8 mouse cellular contexts compared by ENCODE assay signal in genomic region chr7:17073904-17074615, GRCm38 (mm10). TPM values are rescaled to one million over a fixed set of nuclear protein-coding genes. Genes with fewer than 3 reads are reported as not detected.
DNase-seq lines count a peak whose midpoint lies in the region; ATAC-seq and TF ChIP-seq lines count a peak whose summit lies in the region.

TSS of gene Psg16 (plus strand) at chr7:17074040.

- H3K4me3 ChIP-seq in layer of hippocampus, adult 2 months: peak within 1 kb of the TSS; percentile 44
- H3K4me3 ChIP-seq in forebrain, embryonic 15.5 days: peak within 1 kb of the TSS; percentile 10; the same call in 1 of the 2 replicates
- H3K4me3 ChIP-seq in intestine, embryonic 14.5 days (ENCODE audit: low read depth, low read length): no peak within 1 kb of the TSS
- H3K4me3 ChIP-seq in limb, embryonic 13.5 days: no peak within 1 kb of the TSS
- H3K4me3 ChIP-seq in midbrain, embryonic 14.5 days (replicated peaks; ENCODE audit: low read depth, low read length): peak within 1 kb of the TSS; percentile 12; the same call in 1 of the 2 replicates

- H3K9me3 ChIP-seq in forebrain, embryonic 15.5 days: no peaks in the 10 kb centered on the region
- no peaks in the 10 kb centered on the region for H3K9me3 ChIP-seq in intestine, embryonic 14.5 days (ENCODE audit: control insufficient read depth, low read length)
- H3K9me3 ChIP-seq in limb, embryonic 13.5 days: no peaks in the 10 kb centered on the region
- H3K9me3 ChIP-seq in midbrain, embryonic 14.5 days (ENCODE audit: control insufficient read depth, low read length): no peaks in the 10 kb centered on the region

- 62% methylated on average over 23 of the region's 23 CpGs for WGBS in forebrain, embryonic 15.5 days
- WGBS in intestine, embryonic 14.5 days: 63% methylated on average over 23 of the region's 23 CpGs
- 65% methylated on average over 23 of the region's 23 CpGs for WGBS in limb, embryonic 13.5 days
- 69% methylated on average over 23 of the region's 23 CpGs for WGBS in midbrain, embryonic 14.5 days

- ATAC-seq in forebrain, embryonic 15.5 days (replicated peaks): peak; percentile 67
- peak; percentile 79 for ATAC-seq in intestine, embryonic 14.5 days (replicated peaks; ENCODE audit: low FRiP score, low TSS enrichment, low read depth)
- ATAC-seq in limb, embryonic 13.5 days (ENCODE audit: low FRiP score, low read depth): peak; percentile 77; the same call in 1 of the 2 replicates
- ATAC-seq in midbrain, embryonic 14.5 days (ENCODE audit: low FRiP score, low TSS enrichment): peak; percentile 46

- peak; percentile 96 for TF ChIP-seq CTCF in layer of hippocampus, adult 2 months (conservative IDR thresholded peaks at IDR 0.05)

- H3K27me3 ChIP-seq in forebrain, embryonic 15.5 days: no peaks in the 10 kb centered on the region
- H3K27me3 ChIP-seq in intestine, embryonic 14.5 days (replicated peaks; ENCODE audit: control insufficient read depth, insufficient read depth, low read length): no peaks in the 10 kb centered on the region
- H3K27me3 ChIP-seq in limb, embryonic 13.5 days: no peaks in the 10 kb centered on the region
- H3K27me3 ChIP-seq in midbrain, embryonic 14.5 days (ENCODE audit: control insufficient read depth, insufficient read depth, low read length): no peaks in the 10 kb centered on the region
- no peaks in the 10 kb centered on the region for H3K27me3 ChIP-seq in splenic B cell, adult 2 months (ENCODE audit: control insufficient read depth, insufficient read depth, low read length, poor library complexity, severe bottlenecking)

- peak within 1 kb of the TSS; percentile 11; the same call in 1 of the 2 replicates for H3K4me2 ChIP-seq in forebrain, embryonic 15.5 days (replicated peaks)
- H3K4me2 ChIP-seq in intestine, embryonic 14.5 days (ENCODE audit: low read length): no peak within 1 kb of the TSS
- no peak within 1 kb of the TSS for H3K4me2 ChIP-seq in limb, embryonic 13.5 days (replicated peaks)
- peak within 1 kb of the TSS; percentile 27 for H3K4me2 ChIP-seq in midbrain, embryonic 14.5 days (ENCODE audit: low read length)

- H3K36me3 ChIP-seq in forebrain, embryonic 15.5 days: no peaks in the 10 kb centered on the region
- no peaks in the 10 kb centered on the region for H3K36me3 ChIP-seq in intestine, embryonic 14.5 days (ENCODE audit: control insufficient read depth, insufficient read depth, low read length)
- H3K36me3 ChIP-seq in limb, embryonic 13.5 days: no peaks in the 10 kb centered on the region
- H3K36me3 ChIP-seq in midbrain, embryonic 14.5 days (ENCODE audit: control insufficient read depth, insufficient read depth, low read length): no peaks in the 10 kb centered on the region
- no peaks in the 10 kb centered on the region for H3K36me3 ChIP-seq in splenic B cell, adult 2 months (ENCODE audit: control insufficient read depth, insufficient read depth, low read length, poor library complexity, severe bottlenecking)

- H3K4me1 ChIP-seq in forebrain, embryonic 15.5 days: no peaks in the 10 kb centered on the region
- no peaks in the 10 kb centered on the region for H3K4me1 ChIP-seq in intestine, embryonic 14.5 days (replicated peaks; ENCODE audit: control insufficient read depth, insufficient read depth, low read length)
- H3K4me1 ChIP-seq in limb, embryonic 13.5 days: no peaks in the 10 kb centered on the region
- H3K4me1 ChIP-seq in midbrain, embryonic 14.5 days (ENCODE audit: control insufficient read depth, insufficient read depth, low read length): no peaks in the 10 kb centered on the region

- DNase-seq in layer of hippocampus, adult 2 months (ENCODE audit: low spot score in 2 of 2): peak; percentile 50 to 73
- no peak for DNase-seq in layer of hippocampus, adult 9-10 months (ENCODE audit: low spot score)
- peak; percentile 91 for DNase-seq in cerebellum, adult 11-12 months
- peak; percentile 79 for DNase-seq in intestine, embryonic 14.5 days (ENCODE audit: low spot score)
- peak; percentile 87 for DNase-seq in midbrain, embryonic 14.5 days
- DNase-seq in splenic B cell, adult 2 months (ENCODE audit: low read depth, low spot score): peak; percentile 73

- no peak within 1 kb of the TSS for H3K9ac ChIP-seq in forebrain, embryonic 15.5 days (replicated peaks)
- H3K9ac ChIP-seq in intestine, embryonic 14.5 days (ENCODE audit: low read length): no peak within 1 kb of the TSS
- no peak within 1 kb of the TSS for H3K9ac ChIP-seq in limb, embryonic 13.5 days
- H3K9ac ChIP-seq in midbrain, embryonic 14.5 days (replicated peaks; ENCODE audit: low read length): no peak within 1 kb of the TSS

- peak within 1 kb of the TSS; percentile 24; the same call in 1 of the 2 replicates for H3K27ac ChIP-seq in layer of hippocampus, adult 2 months
- H3K27ac ChIP-seq in forebrain, embryonic 15.5 days (replicated peaks): no peak within 1 kb of the TSS
- H3K27ac ChIP-seq in intestine, embryonic 14.5 days (ENCODE audit: low read depth): no peak within 1 kb of the TSS
- no peak within 1 kb of the TSS for H3K27ac ChIP-seq in limb, embryonic 13.5 days
- H3K27ac ChIP-seq in midbrain, embryonic 14.5 days (replicated peaks; ENCODE audit: low read depth, low read length): no peak within 1 kb of the TSS

RNA-seq across cellular contexts. Expression of gene Psg16, which starts in this region (rescaled TPM):
- total RNA-seq in layer of hippocampus, adult 2 months (2021): 1 to 10 TPM; 3.5 to 4.1 TPM
- 1.7 and 2.7 TPM in 2 replicates for polyA plus RNA-seq in forebrain, embryonic 15.5 days (2015; fragmentation: Nextera tagmentation; extraction: Ambion mirVana)
- 0.11 and 0.36 TPM in 2 replicates for polyA plus RNA-seq in intestine, embryonic 14.5 days (2014; fragmentation: Nextera tagmentation; extraction: Ambion mirVana)
- polyA plus RNA-seq in limb, embryonic 13.5 days (2015; fragmentation: Nextera tagmentation; extraction: Ambion mirVana): 0.06 and 0.17 TPM in 2 replicates
- 4.3 and 4.9 TPM in 2 replicates for polyA plus RNA-seq in midbrain, embryonic 14.5 days (2014; fragmentation: Nextera tagmentation; extraction: Ambion mirVana)

Comparison
In these comparisons a context has a peak if more than half of its experiments do, and no peak if none do; other contexts are left out.
1. Peak in DNase-seq and ATAC-seq in intestine, embryonic 14.5 days; RNA of the gene not detected or under 1 TPM.
2. Peak in ATAC-seq in limb, embryonic 13.5 days; RNA of the gene not detected or under 1 TPM.
3. H3K4me3 ChIP-seq: peak in layer of hippocampus, adult 2 months (single experiment), forebrain, embryonic 15.5 days (single experiment) and midbrain, embryonic 14.5 days (single experiment); none in intestine, embryonic 14.5 days (single experiment) and limb, embryonic 13.5 days (single experiment).
4. H3K4me2 ChIP-seq: peak in forebrain, embryonic 15.5 days (single experiment) and midbrain, embryonic 14.5 days (single experiment); none in intestine, embryonic 14.5 days (single experiment) and limb, embryonic 13.5 days (single experiment).
5. Peak in every context shown above with its lines, with median percentiles within 50 percentile points of each other: ATAC-seq.